Mouse (Mus musculus): ENCODE results near the gene Sympk.

DNA sequence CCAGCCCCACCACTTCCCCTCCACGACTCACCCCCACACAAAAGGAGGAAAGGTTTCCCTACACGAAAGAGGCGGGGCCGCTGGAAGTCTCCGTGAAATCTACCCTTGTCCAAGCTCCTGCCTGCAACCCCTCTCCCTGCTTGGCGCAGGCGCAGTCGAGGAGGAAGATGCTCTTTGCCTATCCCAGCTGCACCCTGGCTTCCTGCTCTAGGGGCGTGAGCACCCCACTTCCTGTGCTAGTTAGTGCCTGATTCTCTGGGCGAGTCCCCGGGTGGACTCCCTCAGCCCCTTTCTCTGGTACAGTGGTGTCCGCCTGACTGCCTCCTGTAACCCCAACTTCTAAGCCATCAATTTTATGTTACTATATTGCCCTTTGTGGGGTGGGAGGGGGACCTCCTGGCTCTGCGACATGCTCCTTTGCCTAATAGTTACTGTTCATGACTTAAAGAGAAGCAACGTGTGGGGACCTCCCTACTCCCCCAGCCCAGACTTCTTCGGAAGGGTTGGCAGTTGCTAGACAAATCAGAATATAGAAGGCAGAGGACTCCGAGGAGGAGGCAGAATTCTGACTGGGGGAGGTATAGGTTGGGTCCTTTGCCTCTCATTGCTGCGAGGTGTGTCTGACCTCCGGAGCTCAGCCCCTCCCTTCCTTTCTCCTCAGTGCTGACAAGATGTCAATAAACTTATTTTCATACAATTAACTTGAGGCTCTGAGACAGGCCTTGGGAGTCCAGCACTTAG, 22.9 kb upstream of the Sympk start:
- TF ChIP-seq CTCF (conservative IDR thresholded peaks at IDR 0.05 in 1 of 2, IDR thresholded peaks at IDR 0.05 in 1 of 2; ENCODE audit: low read depth in 2 of 2, low read length in 2 of 2): no peak
- TF ChIP-seq POLR2A (IDR thresholded peaks at IDR 0.05; ENCODE audit: low read depth, low read length): peak; percentile 46; the same call in 1 of the 2 replicates
- no peak for TF ChIP-seq EP300 (IDR thresholded peaks at IDR 0.05; ENCODE audit: low read length)
- TF ChIP-seq ZMIZ1 (IDR thresholded peaks at IDR 0.05; ENCODE audit: low read depth, low read length): 0 out of 2 replicates have a peak, but pooled peaks have one; percentile 9
- TF ChIP-seq E2F4 (IDR thresholded peaks at IDR 0.05; ENCODE audit: insufficient replicate concordance, low read depth, low read length): no peak
- no peak for TF ChIP-seq ZC3H11A (IDR thresholded peaks at IDR 0.05; ENCODE audit: low read depth, low read length)
- TF ChIP-seq ZKSCAN1 (IDR thresholded peaks at IDR 0.05; ENCODE audit: borderline replicate concordance, low read depth, low read length): no peak
- no peak for TF ChIP-seq IRF4 (IDR thresholded peaks at IDR 0.05; ENCODE audit: low read depth, low read length)
- no peak for TF ChIP-seq GABPA (IDR thresholded peaks at IDR 0.05; ENCODE audit: insufficient replicate concordance, low read depth, low read length)
- no peak for TF ChIP-seq MYC (IDR thresholded peaks at IDR 0.05; ENCODE audit: low read depth, low read length)
- TF ChIP-seq USF1 (IDR thresholded peaks at IDR 0.05; ENCODE audit: low read depth, low read length): no peak
- no peak for TF ChIP-seq POLR2AphosphoS2 (IDR thresholded peaks at IDR 0.05; ENCODE audit: low read depth, low read length)
- TF ChIP-seq MXI1 (IDR thresholded peaks at IDR 0.05; ENCODE audit: low read depth, low read length): peak; percentile 28; the same call in 1 of the 2 replicates

Data from CH12.LX (cell line).